Mouse (Mus musculus) heart, embryonic 11.5 days (tissue): ENCODE data around the gene 1810046K07Rik. TPM values are rescaled to one million over a fixed set of nuclear protein-coding genes. Genes with fewer than 3 reads are reported as not detected.
A peak's percentile ranks its signal among the peaks of the same experiment; 100 is the strongest.

Experiments
- ATAC-seq: fragments of 200-750 bp; cut with Nextera tagmentation; replicated peaks from 2 replicates; pipeline ENCODE4 v1.8.0; 2017; ENCODE audit warnings: moderate library complexity; ENCODE audit not compliant: insufficient number of reproducible peaks, low FRiP score, low TSS enrichment
- H3K27ac ChIP-seq: fragments of 300-500 bp; sonication (generic); 2 replicates; pipeline ENCODE4 v1.5.1; 2014; ENCODE audit warnings: mild to moderate bottlenecking, low read depth, low read length
- H3K27me3 ChIP-seq: fragments of 300-500 bp; sonication (generic); 2 replicates; pipeline ENCODE4 v1.6.1; 2014; ENCODE audit warnings: mild to moderate bottlenecking, low read length, mixed read lengths; ENCODE audit not compliant: control insufficient read depth, insufficient read depth
- H3K36me3 ChIP-seq: fragments of 300-500 bp; sonication (generic); 2 replicates; pipeline ENCODE4 v1.6.1; 2014; ENCODE audit warnings: mild to moderate bottlenecking, low read length, moderate library complexity, mixed read lengths; ENCODE audit not compliant: control insufficient read depth, insufficient read depth
- H3K4me1 ChIP-seq: fragments of 300-500 bp; sonication (generic); 2 replicates; pipeline ENCODE4 v1.6.1; 2014; ENCODE audit warnings: low read length; ENCODE audit not compliant: control insufficient read depth, insufficient read depth
- H3K4me2 ChIP-seq: fragments of 300-500 bp; sonication (generic); 2 replicates; pipeline ENCODE4 v1.6.1; 2014; ENCODE audit warnings: mild to moderate bottlenecking, moderate library complexity
- H3K4me3 ChIP-seq: fragments of 300-500 bp; sonication (generic); 2 replicates; pipeline ENCODE4 v1.5.1; 2014; ENCODE audit warnings: low read depth, low read length
- H3K9ac ChIP-seq: fragments of 300-500 bp; sonication (generic); 2 replicates; pipeline ENCODE4 v1.6.1; 2014; ENCODE audit warnings: mild to moderate bottlenecking, low read depth, low read length, moderate library complexity
- H3K9me3 ChIP-seq: fragments of 300-500 bp; sonication (generic); replicated peaks from 2 replicates; pipeline ENCODE4 v1.6.1; 2016; ENCODE audit warnings: low read length; ENCODE audit not compliant: control insufficient read depth
- WGBS: fragments of 180-500 bp; shearing (Covaris S2); extraction: QIAGEN DNeasy Blood & Tissue Kit; methylation state at CpG from one replicate; pipeline ENCODE4 v1.1.7; 2014; ENCODE audit not compliant: insufficient replicate concordance; 5-methylcytosine and 5-hydroxymethylcytosine counted together
- polyA plus RNA-seq: library from polyadenylated mRNA; unstranded; fragments of >200 nt; fragmentation: Nextera tagmentation; extraction: Ambion mirVana; gene quantifications from 2 replicates; pipeline ENCODE4 v1.2.1, GENCODE M21; 2014

The 1810046K07Rik gene
- polyA plus RNA-seq = not detected in 2 replicates

- H3K36me3 ChIP-seq = no peaks in the 10 kb centered on the region
- no peak within 1 kb of the TSS for H3K9ac ChIP-seq
- no peak within 1 kb of the TSS for H3K27ac ChIP-seq
- no peaks in the 10 kb centered on the region for H3K4me1 ChIP-seq
- no peaks in the 10 kb centered on the region for H3K27me3 ChIP-seq
- H3K4me2 ChIP-seq = no peak within 1 kb of the TSS
- no peak within 1 kb of the TSS for H3K4me3 ChIP-seq
- ATAC-seq = no peak
- 86% methylated on average over 3 of the region's 3 CpGs for WGBS
- no peaks in the 10 kb centered on the region for H3K9me3 ChIP-seq
These were observed at the start of gene 1810046K07Rik for GRCm38 (mm10) chr9:51328731-51329130. TSS of gene 1810046K07Rik (minus strand) at chr9:51328917.

GRCm38 (mm10) chr9:51369560-51369959 is 40.8 kb upstream of the 1810046K07Rik start:
- H3K9ac ChIP-seq = no peak overlapping the region
- H3K36me3 ChIP-seq = no peaks in the 10 kb centered on the region
- H3K27ac ChIP-seq = no peak overlapping the region
- no peaks in the 10 kb centered on the region for H3K4me1 ChIP-seq
- H3K4me3 ChIP-seq = no peak overlapping the region
- H3K9me3 ChIP-seq = no peaks in the 10 kb centered on the region
- WGBS = 72% methylated on average over 3 of the region's 3 CpGs
- ATAC-seq = no peak
- H3K27me3 ChIP-seq = no peaks in the 10 kb centered on the region
- no peak overlapping the region for H3K4me2 ChIP-seq

GRCm38 (mm10) chr9:51367124-51367523 is 38.4 kb upstream of the 1810046K07Rik start:
- H3K9me3 ChIP-seq = no peaks in the 10 kb centered on the region
- H3K27me3 ChIP-seq = no peaks in the 10 kb centered on the region
- H3K27ac ChIP-seq = no peak overlapping the region
- H3K4me1 ChIP-seq = no peaks in the 10 kb centered on the region
- WGBS = 61% methylated on average over 3 of the region's 3 CpGs
- no peak overlapping the region for H3K9ac ChIP-seq
- ATAC-seq = no peak
- no peak overlapping the region for H3K4me2 ChIP-seq
- H3K4me3 ChIP-seq = no peak overlapping the region
- H3K36me3 ChIP-seq = no peaks in the 10 kb centered on the region

- Histone ChIP-seq H3K27ac (no peak overlapping the region), H3K36me3 (no peaks in the 10 kb centered on the region), H3K4me3 (no peak overlapping the region), H3K27me3 (no peaks in the 10 kb centered on the region), H3K4me2 (no peak overlapping the region), H3K4me1 (no peaks in the 10 kb centered on the region), H3K9me3 (no peaks in the 10 kb centered on the region), H3K9ac (no peak overlapping the region)
- no peak for ATAC-seq
- WGBS = 74% methylated on average over 4 of the region's 4 CpGs
These were observed 35.3 kb upstream of the 1810046K07Rik start for GRCm38 (mm10) chr9:51364059-51364458.

- Histone ChIP-seq H3K4me1 (peaks cover 4% of the 10 kb centered on the region; the same call in 1 of the 2 replicates), H3K9ac (no peak overlapping the region), H3K27me3 (no peaks in the 10 kb centered on the region), H3K4me3 (no peak overlapping the region), H3K9me3 (no peaks in the 10 kb centered on the region), H3K36me3 (no peaks in the 10 kb centered on the region), H3K4me2 (no peak overlapping the region), H3K27ac (no peak overlapping the region)
- no peak for ATAC-seq
- 69% methylated on average over 3 of the region's 3 CpGs for WGBS
These were observed 24.8 kb upstream of the 1810046K07Rik start for GRCm38 (mm10) chr9:51353511-51353910.

- no peaks in the 10 kb centered on the region for H3K9me3 ChIP-seq
- H3K27me3 ChIP-seq = no peaks in the 10 kb centered on the region
- peaks cover 4% of the 10 kb centered on the region; the same call in 1 of the 2 replicates for H3K4me1 ChIP-seq
- H3K27ac ChIP-seq = no peak overlapping the region
- H3K4me3 ChIP-seq = no peak overlapping the region
- WGBS = 89% methylated on average over 3 of the region's 3 CpGs
- H3K9ac ChIP-seq = no peak overlapping the region
- H3K36me3 ChIP-seq = no peaks in the 10 kb centered on the region
- H3K4me2 ChIP-seq = no peak overlapping the region
- no peak for ATAC-seq
These were observed 24.2 kb upstream of the 1810046K07Rik start for GRCm38 (mm10) chr9:51352896-51353295.

DNA sequence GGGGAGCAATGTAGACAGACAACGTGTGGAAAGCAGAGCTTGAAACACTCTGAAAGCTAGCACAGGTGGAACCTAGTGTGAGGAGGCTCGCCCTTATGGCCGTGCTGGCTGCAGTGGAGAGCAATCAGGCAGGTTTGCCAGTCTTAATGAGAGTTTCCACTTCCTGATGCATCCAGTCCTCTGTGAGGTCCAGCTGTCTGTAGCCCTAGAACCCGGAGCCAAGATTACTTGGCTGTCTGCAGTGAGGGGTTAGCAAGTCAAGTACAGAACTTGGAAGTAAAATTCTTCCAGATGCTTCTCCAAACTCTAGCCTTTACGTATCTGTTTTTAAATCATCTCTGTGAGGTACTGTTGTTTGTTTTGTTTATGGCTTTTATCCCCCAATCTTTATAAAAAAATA is 20.7 kb upstream of the 1810046K07Rik start:
- H3K4me3 ChIP-seq = no peak overlapping the region
- no peaks in the 10 kb centered on the region for H3K9me3 ChIP-seq
- no peak overlapping the region for H3K9ac ChIP-seq
- no peak for ATAC-seq
- H3K27me3 ChIP-seq = no peaks in the 10 kb centered on the region
- 73% methylated on average over 5 of the region's 5 CpGs for whole genome bisulfite sequencing
- no peaks in the 10 kb centered on the region for H3K36me3 ChIP-seq
- no peak overlapping the region for H3K4me2 ChIP-seq
- no peaks in the 10 kb centered on the region for H3K4me1 ChIP-seq
- H3K27ac ChIP-seq = no peak overlapping the region

GRCm38 (mm10) chr9:51345768-51346167 is 17.1 kb upstream of the 1810046K07Rik start:
- Histone ChIP-seq H3K9ac (no peak overlapping the region), H3K4me1 (no peaks in the 10 kb centered on the region), H3K4me2 (no peak overlapping the region), H3K36me3 (no peaks in the 10 kb centered on the region), H3K4me3 (no peak overlapping the region), H3K9me3 (no peaks in the 10 kb centered on the region), H3K27me3 (no peaks in the 10 kb centered on the region), H3K27ac (no peak overlapping the region)
- ATAC-seq = no peak
- WGBS = 76% methylated on average over 9 of the region's 9 CpGs

DNA sequence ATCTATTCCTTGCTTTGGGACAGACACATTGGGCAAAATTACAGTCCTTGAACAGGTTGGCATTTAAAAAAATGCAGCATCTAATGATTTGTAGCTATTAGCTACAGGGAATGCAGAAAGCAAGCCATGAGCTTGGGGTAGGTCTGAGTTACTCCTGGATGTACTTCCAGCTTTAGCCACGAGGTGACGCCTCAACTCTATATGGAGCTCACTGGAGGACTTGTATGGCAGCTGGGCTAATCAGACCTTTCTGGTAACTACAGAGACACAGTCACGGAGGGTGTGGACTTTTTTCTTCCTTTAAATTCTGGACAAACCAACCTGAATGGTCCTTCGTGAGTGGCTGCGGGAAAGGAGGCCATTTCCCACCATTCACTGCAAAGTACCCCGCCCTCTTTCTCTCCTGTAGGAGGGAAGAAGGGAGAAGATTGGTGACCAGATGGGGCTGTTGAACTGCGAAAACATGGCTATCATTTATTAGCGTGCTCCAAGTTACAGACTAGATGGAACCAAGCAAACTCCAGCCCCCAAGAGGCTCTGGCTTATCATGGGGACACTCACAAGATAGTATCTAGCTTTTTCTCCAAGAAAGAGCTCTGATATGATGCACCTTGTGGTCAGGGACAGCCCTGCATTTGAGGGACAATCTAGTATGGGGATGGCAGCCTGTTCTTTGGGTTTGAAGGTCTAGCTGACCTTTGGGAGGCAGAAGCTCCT is 6.7 kb upstream of the 1810046K07Rik start:
- H3K36me3 ChIP-seq = no peaks in the 10 kb centered on the region
- no peaks in the 10 kb centered on the region for H3K9me3 ChIP-seq
- H3K9ac ChIP-seq = no peak overlapping the region
- no peak overlapping the region for H3K27ac ChIP-seq
- 22% methylated on average over 8 of the region's 8 CpGs for WGBS
- no peaks in the 10 kb centered on the region for H3K4me1 ChIP-seq
- no peak overlapping the region for H3K4me3 ChIP-seq
- H3K27me3 ChIP-seq = no peaks in the 10 kb centered on the region; the same call in 1 of the 2 replicates
- ATAC-seq = 0 out of 2 replicates have a peak, but pooled peaks have one; percentile 59
- H3K4me2 ChIP-seq = peak overlapping the region; percentile 28
